Mouse (Mus musculus): ENCODE measurements around the gene Pcyt1b. TPM values are rescaled to one million over a fixed set of nuclear protein-coding genes. Genes with fewer than 3 reads are reported as not detected.

The Pcyt1b gene
- polyA plus RNA-seq, 1 experiment from 2014 or later = 16.7 TPM

DNA sequence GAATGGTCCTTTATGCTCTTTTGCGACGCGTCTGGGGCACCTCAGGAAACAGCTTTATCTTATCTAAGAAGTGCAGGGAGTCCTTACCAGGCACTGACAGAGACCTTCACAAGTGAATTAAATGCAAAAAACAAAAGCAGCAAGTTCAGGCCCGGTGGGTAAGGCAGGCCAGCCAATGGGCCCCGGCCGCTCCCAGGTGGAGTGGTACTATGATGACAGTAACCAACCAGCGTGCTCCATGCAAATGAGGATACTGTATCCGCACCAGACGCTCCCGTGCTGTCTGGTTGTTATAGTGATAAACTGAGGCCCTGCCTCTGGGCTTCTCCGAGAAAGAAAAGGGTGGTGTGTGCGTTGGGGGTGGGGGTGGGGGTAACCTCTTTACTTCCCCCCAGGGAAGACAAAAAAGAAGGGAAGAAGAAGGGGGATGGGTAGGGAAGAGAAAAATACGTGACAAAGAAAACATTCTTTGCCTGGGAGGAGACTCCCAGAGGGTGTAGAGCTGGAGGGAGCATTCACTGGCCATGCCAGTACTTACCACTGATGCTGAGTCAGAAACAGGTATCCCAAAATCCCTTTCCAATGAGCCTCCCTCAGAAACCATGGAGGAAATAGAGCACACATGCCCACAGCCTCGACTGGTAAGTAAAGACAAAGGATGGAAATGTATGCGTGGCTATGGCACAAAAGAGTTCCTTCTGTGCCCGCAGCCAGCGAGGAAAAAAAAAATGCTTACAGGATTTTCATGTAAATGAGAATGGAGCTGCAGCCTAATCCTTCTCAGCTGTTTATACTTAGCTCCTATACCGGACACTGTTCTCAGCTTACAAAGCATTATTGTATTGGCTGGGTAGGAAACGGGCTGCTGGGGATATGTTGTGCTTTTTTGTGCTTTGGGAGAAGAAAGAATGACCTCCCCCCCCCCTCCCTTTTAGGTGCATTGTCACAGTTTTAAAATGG lies 20.5 kb downstream of the Pcyt1b start:
- ATAC-seq (ENCODE audit: low FRiP score, low read depth) = peak; percentile 97
- no peaks in the 10 kb centered on the region for H3K27me3 ChIP-seq
- peak overlapping the region; percentile 88 for H3K27ac ChIP-seq (replicated peaks)
- no peaks in the 10 kb centered on the region for H3K36me3 ChIP-seq
- peak overlapping the region; percentile 36 for H3K4me3 ChIP-seq
- H3K4me1 ChIP-seq = peaks cover 3% of the 10 kb centered on the region
- H3K4me2 ChIP-seq (replicated peaks) = peak overlapping the region; percentile 47
- H3K9ac ChIP-seq (replicated peaks) = peak overlapping the region; percentile 39; the same call in 1 of the 2 replicates
- WGBS = 17% methylated on average over 19 of the region's 19 CpGs
- no peaks in the 10 kb centered on the region for H3K9me3 ChIP-seq

DNA sequence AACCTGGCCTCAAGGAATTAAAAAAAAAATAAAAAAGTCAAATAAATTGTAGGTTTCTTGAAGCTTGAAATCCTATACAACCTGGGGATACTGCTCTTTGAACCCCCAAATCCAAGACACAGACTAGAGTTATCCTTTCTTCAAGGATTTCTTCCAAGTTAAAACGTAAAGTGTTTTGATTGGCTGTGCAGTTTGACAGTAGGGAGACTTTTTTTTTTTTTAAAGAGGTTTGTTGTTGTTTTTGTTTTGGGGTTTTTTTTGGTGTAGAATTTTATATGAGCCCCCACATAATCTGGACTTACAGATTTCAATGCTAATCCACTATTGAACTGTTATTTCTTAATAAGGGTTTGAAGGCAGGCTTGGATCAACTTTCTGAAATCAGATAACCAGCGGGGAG lies 21.6 kb downstream of the Pcyt1b start:
- peak overlapping the region; percentile 88; the same call in 1 of the 2 replicates for H3K27ac ChIP-seq (replicated peaks)
- H3K27me3 ChIP-seq = no peaks in the 10 kb centered on the region
- H3K9me3 ChIP-seq = no peaks in the 10 kb centered on the region
- H3K4me1 ChIP-seq = peaks cover 3% of the 10 kb centered on the region
- peak overlapping the region; percentile 47 for H3K4me2 ChIP-seq (replicated peaks)
- WGBS = 64% methylated on average over 2 of the region's 2 CpGs
- ATAC-seq (ENCODE audit: low FRiP score, low read depth) = no peak
- 0 out of 2 replicates have a peak overlapping the region, but pooled peaks have one; percentile 39 for H3K9ac ChIP-seq (replicated peaks)
- no peaks in the 10 kb centered on the region for H3K36me3 ChIP-seq
- peak overlapping the region; percentile 36; the same call in 1 of the 2 replicates for H3K4me3 ChIP-seq

DNA sequence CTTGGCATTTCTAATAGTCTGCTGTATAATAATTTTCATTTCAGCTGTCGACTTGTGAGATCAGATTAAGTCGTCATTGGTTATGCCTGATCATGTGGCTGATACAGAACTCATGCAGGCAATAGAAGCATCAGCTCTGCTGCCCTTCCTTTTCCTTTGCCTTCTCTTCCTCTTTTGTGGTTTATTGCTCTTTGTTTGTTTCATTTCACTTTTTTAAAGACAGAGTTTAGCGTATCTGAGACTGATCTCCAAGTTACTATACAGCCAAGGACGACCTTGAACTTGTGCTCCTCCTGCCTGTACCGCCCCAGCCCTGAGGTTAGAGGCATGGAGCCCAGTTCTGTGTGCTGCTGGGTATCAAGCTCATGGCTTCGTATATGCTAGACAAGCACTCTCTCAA lies 34.6 kb downstream of the Pcyt1b start:
- no peaks in the 10 kb centered on the region for H3K9me3 ChIP-seq
- no peak overlapping the region for H3K27ac ChIP-seq (replicated peaks)
- H3K4me3 ChIP-seq = no peak overlapping the region
- no peaks in the 10 kb centered on the region for H3K4me1 ChIP-seq
- no peaks in the 10 kb centered on the region for H3K36me3 ChIP-seq
- H3K9ac ChIP-seq (replicated peaks) = no peak overlapping the region
- no peak overlapping the region for H3K4me2 ChIP-seq (replicated peaks)
- 79% methylated on average over 6 of the region's 6 CpGs for WGBS
- no peaks in the 10 kb centered on the region for H3K27me3 ChIP-seq
- ATAC-seq (ENCODE audit: low FRiP score, low read depth) = no peak

DNA sequence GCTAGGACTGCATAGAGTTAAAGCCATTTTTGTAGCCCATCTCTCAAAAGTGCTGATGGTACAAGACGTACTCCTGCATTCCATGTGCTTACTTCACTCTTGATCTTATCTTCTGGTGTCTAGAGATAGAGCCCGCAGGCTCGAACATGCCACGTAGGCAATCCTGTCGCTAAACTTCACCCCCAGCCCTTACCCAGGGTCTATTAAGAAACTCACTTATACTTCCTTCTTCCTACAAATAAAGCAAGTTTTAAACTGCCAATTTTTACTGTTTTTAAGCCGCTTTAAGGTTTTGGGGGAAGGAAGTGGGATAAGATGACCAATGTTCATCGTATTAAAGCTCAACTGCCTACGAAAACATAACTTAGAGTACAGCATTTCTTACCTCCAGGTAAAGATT lies 36.0 kb downstream of the Pcyt1b start:
- no peak overlapping the region for H3K4me2 ChIP-seq (replicated peaks)
- H3K4me3 ChIP-seq = no peak overlapping the region
- no peak for ATAC-seq (ENCODE audit: low FRiP score, low read depth)
- WGBS = 87% methylated on average over 8 of the region's 8 CpGs
- H3K9me3 ChIP-seq = no peaks in the 10 kb centered on the region
- H3K36me3 ChIP-seq = no peaks in the 10 kb centered on the region
- H3K27ac ChIP-seq (replicated peaks) = no peak overlapping the region
- H3K9ac ChIP-seq (replicated peaks) = no peak overlapping the region
- no peaks in the 10 kb centered on the region for H3K4me1 ChIP-seq
- no peaks in the 10 kb centered on the region for H3K27me3 ChIP-seq

DNA sequence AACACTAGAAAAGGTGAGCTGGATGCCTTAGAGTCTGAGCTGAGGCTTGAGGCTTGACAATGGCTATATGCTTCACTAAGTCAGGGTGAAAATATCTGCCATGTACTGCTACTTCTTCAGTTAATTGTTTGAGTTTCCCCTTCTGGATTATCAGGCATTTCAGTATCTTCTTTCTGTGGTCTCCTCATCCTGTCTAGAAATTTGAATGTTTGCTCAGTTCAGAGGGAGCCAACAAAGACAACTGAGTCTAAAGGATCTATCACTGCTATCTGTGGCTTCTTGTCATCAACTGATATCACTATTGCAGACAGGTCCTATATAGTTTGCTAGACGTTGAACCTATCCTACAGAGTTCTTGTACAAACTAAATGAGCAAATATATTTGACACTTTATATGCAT lies 42.9 kb downstream of the Pcyt1b start:
- ATAC-seq (ENCODE audit: low FRiP score, low read depth) = no peak
- no peaks in the 10 kb centered on the region for H3K9me3 ChIP-seq
- H3K27ac ChIP-seq (replicated peaks) = no peak overlapping the region
- no peak overlapping the region for H3K4me2 ChIP-seq (replicated peaks)
- H3K27me3 ChIP-seq = no peaks in the 10 kb centered on the region
- no peak overlapping the region for H3K4me3 ChIP-seq
- 83% methylated on average over 1 of the region's 1 CpGs for WGBS
- no peaks in the 10 kb centered on the region for H3K36me3 ChIP-seq
- H3K9ac ChIP-seq (replicated peaks) = no peak overlapping the region
- H3K4me1 ChIP-seq = no peaks in the 10 kb centered on the region; the same call in 1 of the 2 replicates

DNA sequence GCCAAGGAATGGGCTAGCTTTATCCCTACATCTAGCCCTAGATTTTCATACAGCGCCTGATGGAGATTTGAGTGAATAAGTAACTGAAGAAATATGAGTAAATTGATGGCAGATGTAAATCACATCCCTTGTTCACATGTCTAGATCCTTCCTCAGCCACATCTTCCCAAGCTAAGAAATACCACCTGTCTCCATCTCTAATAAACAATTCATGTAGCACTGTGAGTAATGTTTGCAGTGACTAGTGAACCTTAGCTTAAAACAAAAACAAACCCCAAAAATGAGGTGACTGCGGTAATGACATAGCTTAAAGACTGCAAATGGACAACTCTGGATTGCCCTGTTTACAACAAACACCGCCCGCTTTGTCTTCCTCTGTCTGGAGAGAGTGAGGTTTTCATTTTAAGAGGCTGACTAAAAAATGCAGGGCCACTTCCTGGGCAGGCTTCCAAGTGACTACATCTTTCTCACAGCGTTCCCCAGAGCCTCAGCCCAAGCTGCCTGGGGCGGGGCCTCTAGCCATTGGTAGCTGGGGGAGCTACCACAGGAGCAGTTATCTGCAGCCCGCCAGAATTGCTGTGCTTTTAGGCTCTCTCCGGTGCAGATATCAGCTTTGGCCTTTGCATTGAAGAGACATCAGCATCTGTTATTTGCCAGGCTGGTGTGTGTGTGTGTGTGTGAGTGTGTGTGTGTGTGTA lies 46.0 kb downstream of the Pcyt1b start:
- H3K4me2 ChIP-seq (replicated peaks) = no peak overlapping the region
- H3K4me3 ChIP-seq = no peak overlapping the region
- H3K4me1 ChIP-seq = no peaks in the 10 kb centered on the region; the same call in 1 of the 2 replicates
- ATAC-seq (ENCODE audit: low FRiP score, low read depth) = peak; percentile 52; the same call in 1 of the 2 replicates
- no peaks in the 10 kb centered on the region for H3K9me3 ChIP-seq
- H3K27ac ChIP-seq (replicated peaks) = no peak overlapping the region
- no peak overlapping the region for H3K9ac ChIP-seq (replicated peaks)
- no peaks in the 10 kb centered on the region for H3K27me3 ChIP-seq
- whole genome bisulfite sequencing = 60% methylated on average over 8 of the region's 8 CpGs
- no peaks in the 10 kb centered on the region for H3K36me3 ChIP-seq

DNA sequence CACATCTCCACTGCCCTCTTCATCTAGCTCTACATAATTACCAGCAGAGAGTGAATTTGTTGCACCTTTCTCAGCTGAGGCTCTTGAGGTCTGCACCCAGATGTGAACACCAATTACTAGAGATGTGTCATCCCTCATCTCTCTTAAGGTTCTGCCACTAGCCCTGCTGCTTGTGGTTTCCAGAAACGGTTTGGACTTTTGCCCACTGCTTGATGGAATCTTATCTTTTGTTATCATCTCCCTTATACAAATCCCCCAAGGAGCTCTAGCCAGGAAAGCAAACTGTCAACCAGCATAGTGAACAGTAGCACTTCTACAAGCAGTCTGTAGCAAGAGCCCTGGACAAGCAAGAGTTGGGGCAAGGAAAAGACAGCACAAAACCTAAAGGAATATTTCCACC lies 57.9 kb downstream of the Pcyt1b start:
- no peak overlapping the region for H3K4me2 ChIP-seq (replicated peaks)
- H3K4me3 ChIP-seq = no peak overlapping the region
- H3K27me3 ChIP-seq = no peaks in the 10 kb centered on the region
- no peak overlapping the region for H3K9ac ChIP-seq (replicated peaks)
- no peaks in the 10 kb centered on the region for H3K9me3 ChIP-seq
- H3K36me3 ChIP-seq = no peaks in the 10 kb centered on the region
- H3K4me1 ChIP-seq = no peaks in the 10 kb centered on the region
- no peak overlapping the region for H3K27ac ChIP-seq (replicated peaks)
- no peak for ATAC-seq (ENCODE audit: low FRiP score, low read depth)
- 73% methylated on average over 1 of the region's 1 CpGs for WGBS

DNA sequence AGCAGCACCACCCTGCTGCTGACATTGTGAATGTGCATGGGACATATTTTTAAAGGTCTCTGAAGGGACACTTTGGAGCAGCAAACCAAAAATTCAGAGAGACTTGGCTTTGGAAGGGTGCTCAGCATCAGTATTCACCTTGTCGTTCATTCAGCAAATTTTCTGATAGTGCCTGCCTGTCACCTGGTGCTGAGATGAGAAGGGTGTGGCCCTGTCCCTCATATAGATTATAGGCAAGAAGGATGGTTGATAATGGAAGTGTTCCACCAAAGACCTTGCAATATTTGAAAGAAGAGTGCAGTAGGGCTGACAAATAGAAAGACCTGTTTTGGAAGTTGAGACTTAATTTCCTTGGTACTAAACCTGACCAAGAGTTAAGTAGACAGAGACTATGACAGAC lies 74.9 kb downstream of the Pcyt1b start:
- WGBS = 91% methylated on average over 1 of the region's 1 CpGs
- no peak overlapping the region for H3K4me2 ChIP-seq (replicated peaks)
- no peak for ATAC-seq (ENCODE audit: low FRiP score, low read depth)
- H3K4me1 ChIP-seq = no peaks in the 10 kb centered on the region
- H3K27ac ChIP-seq (replicated peaks) = no peak overlapping the region
- no peak overlapping the region for H3K9ac ChIP-seq (replicated peaks)
- H3K27me3 ChIP-seq = no peaks in the 10 kb centered on the region
- no peaks in the 10 kb centered on the region for H3K9me3 ChIP-seq
- H3K4me3 ChIP-seq = no peak overlapping the region
- no peaks in the 10 kb centered on the region for H3K36me3 ChIP-seq

DNA sequence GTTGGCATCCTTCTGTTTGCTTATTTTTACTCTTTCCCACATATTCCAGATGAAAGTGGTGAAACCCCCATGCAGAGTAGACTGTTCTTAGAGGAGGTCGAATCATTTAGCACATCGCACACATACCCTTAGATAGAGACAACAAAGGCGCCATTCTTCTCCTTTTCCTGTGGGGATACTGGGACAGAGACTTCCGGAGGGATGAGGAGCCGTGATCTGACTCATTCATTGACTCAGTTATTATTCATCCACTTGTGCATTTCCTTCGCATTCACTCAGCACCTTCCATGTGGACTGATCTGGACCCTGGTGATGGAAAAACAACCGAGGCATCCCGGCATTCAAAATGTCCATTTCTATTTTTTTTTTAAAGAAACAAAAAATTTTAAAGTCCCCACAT lies 76.2 kb downstream of the Pcyt1b start:
- ATAC-seq (ENCODE audit: low FRiP score, low read depth) = no peak
- 74% methylated on average over 8 of the region's 8 CpGs for WGBS
- Histone ChIP-seq H3K4me3 (no peak overlapping the region), H3K9me3 (no peaks in the 10 kb centered on the region), H3K4me1 (no peaks in the 10 kb centered on the region), H3K27ac (replicated peaks) (no peak overlapping the region), H3K36me3 (0 out of 2 replicates have a peak, but pooled peaks cover 2% of the 10 kb centered on the region), H3K9ac (replicated peaks) (no peak overlapping the region), H3K27me3 (no peaks in the 10 kb centered on the region), H3K4me2 (replicated peaks) (no peak overlapping the region)

DNA sequence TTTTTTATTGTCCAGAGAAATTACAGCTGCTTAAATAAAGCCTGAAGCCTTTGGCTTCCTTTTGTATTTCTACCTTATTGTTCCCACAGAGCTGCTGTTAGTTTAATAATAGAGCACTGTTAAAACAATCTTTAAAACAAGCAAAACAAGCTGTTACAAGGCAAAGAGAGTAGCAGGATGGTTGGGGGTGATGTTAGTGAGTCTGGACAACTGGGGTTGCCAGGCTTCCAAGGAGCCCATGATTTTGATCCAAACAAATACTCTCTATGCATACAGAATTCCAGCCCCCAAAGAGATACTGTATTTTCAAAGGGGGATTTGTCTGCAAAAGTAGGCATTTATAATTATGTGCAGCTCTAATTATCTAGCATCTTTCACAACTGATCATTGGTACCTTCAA lies 77.7 kb downstream of the Pcyt1b start:
- H3K4me1 ChIP-seq = no peaks in the 10 kb centered on the region
- no peak overlapping the region for H3K4me3 ChIP-seq
- ATAC-seq (ENCODE audit: low FRiP score, low read depth) = no peak
- no peak overlapping the region for H3K4me2 ChIP-seq (replicated peaks)
- 0 out of 2 replicates have a peak, but pooled peaks cover 2% of the 10 kb centered on the region for H3K36me3 ChIP-seq
- no peak overlapping the region for H3K9ac ChIP-seq (replicated peaks)
- no peak overlapping the region for H3K27ac ChIP-seq (replicated peaks)
- H3K27me3 ChIP-seq = no peaks in the 10 kb centered on the region
- no peaks in the 10 kb centered on the region for H3K9me3 ChIP-seq

DNA sequence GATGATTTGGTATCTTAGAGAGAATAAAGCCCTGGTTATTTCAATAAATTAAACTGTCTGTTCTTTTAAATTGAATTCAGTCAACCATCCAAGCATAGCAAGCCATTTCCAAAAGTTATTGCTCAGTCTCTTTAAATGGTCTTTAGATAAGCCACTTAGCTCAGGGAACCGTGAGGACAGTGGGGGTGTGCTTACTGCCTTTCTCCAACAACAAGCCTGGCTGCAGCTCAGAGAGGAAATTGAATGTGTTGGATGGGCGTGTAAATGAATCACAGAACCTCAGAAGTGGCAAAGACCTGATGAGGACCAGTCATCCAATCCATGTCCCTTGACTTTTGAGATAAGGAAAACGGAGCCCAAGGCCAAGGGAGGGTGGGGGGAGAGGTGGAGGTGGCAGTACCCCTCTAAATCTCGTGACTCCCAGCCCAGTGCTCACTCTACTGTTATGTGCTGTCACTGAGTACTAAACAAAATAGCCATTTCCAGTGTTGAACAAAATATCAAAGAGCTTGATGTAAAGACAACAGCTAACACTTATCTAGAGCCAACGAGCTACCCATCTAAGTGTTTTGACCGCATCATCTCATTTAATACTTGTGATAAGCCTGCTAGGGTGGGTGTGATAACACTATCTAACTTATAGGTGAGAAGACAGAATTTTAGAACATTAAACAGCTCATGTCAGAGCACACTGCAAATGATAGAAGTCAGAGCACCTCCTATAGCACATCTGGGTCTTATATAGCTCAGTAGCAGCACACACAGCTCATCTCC lies 78.5 kb downstream of the Pcyt1b start:
- 0 out of 2 replicates have a peak, but pooled peaks cover 2% of the 10 kb centered on the region for H3K36me3 ChIP-seq
- 53% methylated on average over 6 of the region's 6 CpGs for WGBS
- ATAC-seq (ENCODE audit: low FRiP score, low read depth) = no peak

More for the DNA sequence above, 78.5 kb downstream of the Pcyt1b start:
- Histone ChIP-seq H3K27ac (replicated peaks) (no peak overlapping the region), H3K27me3 (no peaks in the 10 kb centered on the region), H3K4me3 (no peak overlapping the region), H3K4me2 (replicated peaks) (no peak overlapping the region), H3K9me3 (no peaks in the 10 kb centered on the region), H3K4me1 (no peaks in the 10 kb centered on the region), H3K9ac (replicated peaks) (no peak overlapping the region)

All from midbrain, embryonic 12.5 days (tissue).